Mouse (Mus musculus) hindbrain, embryonic 11.5 days (tissue): ENCODE measurements around the gene Irf2bpl. TPM values are rescaled to one million over a fixed set of nuclear protein-coding genes. Genes with fewer than 3 reads are reported as not detected.

ENCODE experiments used
- ATAC-seq: fragments of 200-750 bp; cut with Nextera tagmentation; 2 replicates; pipeline ENCODE4 v1.8.0; 2017; ENCODE audit warnings: mild to moderate bottlenecking, moderate TSS enrichment, moderate library complexity; ENCODE audit not compliant: low FRiP score
- DNase-seq: peaks from one replicate; pipeline ENCODE4 v3.0.0-alpha.2; 2015; ENCODE audit warnings: low spot score
- H3K27ac ChIP-seq: fragments of 300-500 bp; sonication (generic); 2 replicates; pipeline ENCODE4 v1.5.1; 2014; ENCODE audit warnings: mild to moderate bottlenecking, low read depth, low read length
- H3K27me3 ChIP-seq: fragments of 300-500 bp; sonication (generic); 2 replicates; pipeline ENCODE4 v1.6.1; 2014; ENCODE audit warnings: mild to moderate bottlenecking, low read length, moderate library complexity, mixed read lengths; ENCODE audit not compliant: control insufficient read depth, insufficient read depth
- H3K36me3 ChIP-seq: fragments of 300-500 bp; sonication (generic); 2 replicates; pipeline ENCODE4 v1.6.1; 2014; ENCODE audit warnings: mild to moderate bottlenecking, low read length, moderate library complexity, mixed read lengths; ENCODE audit not compliant: control insufficient read depth, insufficient read depth
- H3K4me1 ChIP-seq: fragments of 300-500 bp; sonication (generic); replicated peaks from 2 replicates; pipeline ENCODE4 v1.6.1; 2014; ENCODE audit warnings: low read length, mixed read lengths; ENCODE audit not compliant: control insufficient read depth, insufficient read depth
- H3K4me2 ChIP-seq: fragments of 300-500 bp; sonication (generic); replicated peaks from 2 replicates; pipeline ENCODE4 v1.6.1; 2014; ENCODE audit warnings: mild to moderate bottlenecking, low read depth, low read length
- H3K4me3 ChIP-seq: fragments of 300-500 bp; sonication (generic); 2 replicates; pipeline ENCODE4 v1.5.1; 2014; ENCODE audit warnings: low read depth, low read length
- H3K9ac ChIP-seq: fragments of 300-500 bp; sonication (generic); 2 replicates; pipeline ENCODE4 v1.6.1; 2014; ENCODE audit warnings: low read depth, low read length
- H3K9me3 ChIP-seq: fragments of 300-500 bp; sonication (generic); 2 replicates; pipeline ENCODE4 v1.6.1; 2016; ENCODE audit warnings: low read length; ENCODE audit not compliant: control insufficient read depth
- WGBS: fragments of 180-500 bp; shearing (Covaris S2); extraction: QIAGEN DNeasy Blood & Tissue Kit; methylation state at CpG from one replicate; pipeline ENCODE4 v1.1.7; 2014; 5-methylcytosine and 5-hydroxymethylcytosine counted together
- polyA plus RNA-seq: library from polyadenylated mRNA; unstranded; fragments of >200 nt; fragmentation: Nextera tagmentation; extraction: Ambion mirVana; gene quantifications from 2 replicates; pipeline ENCODE4 v1.2.1, GENCODE M21; 2014

Irf2bpl gene
- polyA plus RNA-seq, 1 experiment from 2014 or later, result 16.0 TPM

DNA sequence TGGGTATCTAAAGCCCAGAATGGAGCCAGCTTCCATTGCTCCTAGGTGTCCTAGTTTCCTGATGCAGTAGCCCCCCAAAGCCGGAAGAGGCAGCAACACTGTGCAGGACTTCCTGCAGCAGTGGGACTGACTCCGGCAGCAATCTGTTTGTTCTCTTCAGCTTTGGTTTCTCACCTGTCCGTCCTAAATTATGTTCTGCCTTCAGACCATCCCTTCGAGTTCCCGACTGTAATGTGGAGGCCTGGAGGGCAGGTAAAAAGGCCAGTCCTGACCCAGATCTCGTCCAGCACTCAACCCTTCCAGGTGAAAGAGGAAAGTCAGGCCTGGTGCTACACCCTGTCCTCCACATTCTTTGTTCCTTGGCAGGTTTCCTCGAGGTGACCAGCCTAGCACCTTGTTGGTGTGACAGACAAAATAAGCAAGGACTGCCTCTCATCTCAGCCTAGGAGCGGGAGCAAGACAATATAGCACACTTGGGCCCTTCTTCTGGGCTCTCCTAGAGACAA is 6.3 kb upstream of the Irf2bpl start:
- Histone ChIP-seq H3K36me3 (no peaks in the 10 kb centered on the region), H3K4me3 (no peak overlapping the region), H3K9ac (peak overlapping the region; percentile 24; the same call in 1 of the 2 replicates), H3K27me3 (peaks cover 2% of the 10 kb centered on the region; the same call in 1 of the 2 replicates), H3K4me2 (no peak overlapping the region), H3K27ac (peak overlapping the region; percentile 94; the same call in 1 of the 2 replicates), H3K9me3 (no peaks in the 10 kb centered on the region), H3K4me1 (peaks cover 42% of the 10 kb centered on the region)
- WGBS, result 33% methylated on average over 8 of the region's 8 CpGs
- DNase-seq, result peak; percentile 47
- ATAC-seq, result no peak

DNA sequence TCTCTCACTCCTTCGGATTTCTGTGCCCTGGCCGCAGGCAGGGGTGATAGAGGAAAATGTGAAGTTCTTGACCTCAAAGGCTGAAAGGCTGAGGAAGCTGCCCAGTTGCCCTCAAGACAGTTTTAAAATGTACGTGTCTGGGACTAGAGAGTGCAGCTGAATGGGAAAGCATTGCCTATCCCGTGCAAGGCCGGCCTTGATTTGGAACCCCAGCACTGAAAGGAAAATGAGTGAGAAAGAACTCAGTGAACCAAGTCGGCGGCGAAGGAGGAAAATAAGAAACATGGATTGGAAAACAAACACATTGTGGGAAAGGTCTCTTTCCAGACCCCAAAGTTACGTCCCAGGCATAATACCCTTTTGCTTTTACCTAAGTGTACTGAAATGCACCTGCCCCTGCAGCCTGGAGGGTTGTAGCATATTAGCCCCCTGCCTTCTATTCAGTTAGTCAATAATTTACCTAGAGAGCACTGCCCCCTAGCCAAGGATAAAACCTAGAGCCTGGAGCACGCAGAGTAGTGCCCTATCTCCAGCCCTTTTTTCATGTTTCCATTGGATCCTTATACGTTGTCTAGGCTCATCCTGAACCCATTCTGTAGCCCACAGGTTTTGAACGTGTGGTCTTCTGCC is 5.6 kb upstream of the Irf2bpl start:
- no peak for ATAC-seq
- Histone ChIP-seq H3K4me1 (peaks cover 43% of the 10 kb centered on the region), H3K4me2 (no peak overlapping the region), H3K27me3 (peaks cover 2% of the 10 kb centered on the region; the same call in 1 of the 2 replicates), H3K9me3 (no peaks in the 10 kb centered on the region), H3K36me3 (no peaks in the 10 kb centered on the region), H3K4me3 (no peak overlapping the region), H3K9ac (no peak overlapping the region; the same call in 1 of the 2 replicates), H3K27ac (peak overlapping the region; percentile 94; the same call in 1 of the 2 replicates)
- no peak for DNase-seq
- 43% methylated on average over 12 of the region's 12 CpGs for WGBS

DNA sequence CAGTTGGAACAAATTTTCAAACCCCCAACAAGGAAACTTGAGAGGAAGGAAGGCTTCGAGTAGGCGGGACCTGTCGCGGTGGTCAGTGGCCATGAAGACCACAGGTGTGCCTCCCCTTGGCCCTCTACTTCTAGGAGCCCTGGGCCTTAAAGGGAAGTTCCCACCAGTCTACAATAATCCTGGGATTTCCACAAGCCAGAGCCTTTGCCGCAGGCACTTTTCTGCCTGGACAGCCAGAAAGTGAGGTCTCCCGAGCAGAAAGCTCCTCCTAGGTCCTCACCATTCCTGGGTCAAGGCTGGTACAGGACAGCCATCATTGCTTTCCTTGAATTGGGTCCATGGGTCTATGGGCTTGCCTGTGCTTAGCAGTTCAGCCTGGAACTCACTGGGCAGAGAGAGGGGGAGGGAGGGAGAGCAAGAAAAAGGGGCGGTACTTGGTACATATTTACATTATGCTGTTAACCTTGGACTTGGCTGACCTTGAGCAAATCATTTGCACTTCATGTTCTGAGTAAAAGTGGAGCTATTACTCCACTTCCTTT is 4.6 kb upstream of the Irf2bpl start:
- no peak for DNase-seq
- Histone ChIP-seq H3K9ac (peak overlapping the region; percentile 29; the same call in 1 of the 2 replicates), H3K27me3 (peaks cover 2% of the 10 kb centered on the region; the same call in 1 of the 2 replicates), H3K4me2 (no peak overlapping the region), H3K27ac (peak overlapping the region; percentile 48; the same call in 1 of the 2 replicates), H3K9me3 (no peaks in the 10 kb centered on the region), H3K4me1 (peaks cover 42% of the 10 kb centered on the region), H3K36me3 (no peaks in the 10 kb centered on the region), H3K4me3 (no peak overlapping the region)
- ATAC-seq, result no peak
- 21% methylated on average over 7 of the region's 7 CpGs for WGBS

DNA sequence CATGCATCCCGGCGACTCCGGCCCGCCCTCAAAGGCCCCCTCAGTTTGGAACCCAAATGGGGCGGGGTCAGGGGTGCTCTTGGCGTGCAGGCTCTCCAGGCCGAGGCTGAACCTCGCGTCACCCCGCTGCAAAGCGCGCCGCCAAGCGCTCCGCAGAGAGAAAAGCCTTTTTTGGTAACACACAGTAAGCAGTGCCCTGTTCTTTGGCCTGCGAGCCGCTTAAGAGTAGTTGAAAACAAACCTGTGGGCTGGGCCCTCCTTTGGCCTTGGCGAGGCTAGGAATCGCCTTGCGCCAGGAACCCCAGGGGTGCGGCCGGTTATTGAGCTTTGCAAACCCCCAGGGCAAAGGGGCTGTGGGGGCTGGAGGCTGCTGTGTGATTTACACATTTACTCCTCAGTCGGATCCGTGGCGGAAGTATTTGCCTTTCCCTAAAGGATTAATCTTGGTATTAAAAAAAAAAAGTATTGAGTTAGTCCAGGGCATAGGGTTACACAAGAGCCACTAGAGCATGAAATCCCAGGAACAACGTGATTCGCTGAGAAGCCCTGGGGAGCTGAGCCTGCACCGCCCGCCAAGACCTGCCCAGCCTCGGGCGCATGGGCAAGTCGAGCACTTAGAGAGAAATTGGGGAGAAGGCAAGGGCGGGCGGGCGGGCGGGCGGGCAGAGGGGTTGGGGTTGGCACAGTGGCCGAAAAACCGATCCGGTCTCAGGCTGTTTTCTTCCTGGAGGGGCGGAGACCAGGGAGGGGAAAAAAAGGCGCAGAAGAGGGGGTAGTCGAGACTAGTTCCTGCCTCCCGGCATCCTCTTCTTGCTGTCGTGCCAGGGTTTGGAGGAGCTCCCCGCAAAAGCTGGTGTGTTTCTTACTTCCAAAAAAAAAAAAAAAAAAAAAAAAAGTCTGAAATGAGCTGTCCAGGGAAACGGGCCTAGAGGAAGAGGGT is 3.8 kb upstream of the Irf2bpl start:
- ATAC-seq (no peak), DNase-seq (peak; percentile 70)
- WGBS, result 1% methylated on average over 46 of the region's 47 CpGs
- H3K4me3 ChIP-seq, result peak overlapping the region; percentile 17; the same call in 1 of the 2 replicates
- H3K36me3 ChIP-seq, result no peaks in the 10 kb centered on the region
- H3K27me3 ChIP-seq, result peaks cover 2% of the 10 kb centered on the region; the same call in 1 of the 2 replicates
- peak overlapping the region; percentile 37 for H3K4me2 ChIP-seq
- H3K4me1 ChIP-seq, result peaks cover 36% of the 10 kb centered on the region
- H3K9me3 ChIP-seq, result no peaks in the 10 kb centered on the region
- H3K9ac ChIP-seq, result peak overlapping the region; percentile 51; the same call in 1 of the 2 replicates
- peak overlapping the region; percentile 74 for H3K27ac ChIP-seq

DNA sequence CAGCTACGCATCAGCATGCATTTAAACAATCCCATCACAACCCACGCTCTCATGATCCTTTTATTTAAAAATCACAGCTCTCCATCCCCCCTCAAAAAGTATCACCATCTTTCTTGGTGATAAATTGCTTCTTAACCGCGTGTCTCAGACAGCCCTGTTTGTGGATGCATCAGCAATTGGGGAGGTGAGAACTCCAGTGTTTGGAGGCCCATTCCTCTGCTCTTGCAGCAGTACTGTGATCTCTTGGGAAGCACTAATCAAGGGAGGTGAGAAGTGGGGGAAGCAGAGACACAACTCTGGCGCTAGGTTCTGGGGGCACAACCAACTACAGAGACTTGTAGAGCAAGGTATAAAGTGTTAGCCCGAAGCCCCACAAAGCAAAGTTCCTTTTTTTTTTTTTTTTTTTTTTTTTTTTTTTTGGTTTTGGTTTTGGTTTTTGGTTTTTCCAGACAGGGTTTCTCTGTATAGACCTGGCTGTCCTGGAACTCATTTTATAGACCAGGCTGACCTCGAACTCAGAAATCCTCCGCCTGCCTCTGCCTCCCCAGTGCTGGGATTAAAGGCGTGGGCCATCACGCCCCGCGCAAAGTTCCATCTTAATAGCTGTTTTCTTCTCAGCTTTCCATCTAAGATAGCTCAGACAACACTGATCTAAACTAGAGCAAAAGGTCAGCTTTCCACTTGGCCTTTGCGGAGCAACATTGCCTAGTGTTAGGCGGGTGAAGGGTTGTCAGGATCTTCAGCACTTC is 3.0 kb upstream of the Irf2bpl start:
- peak overlapping the region; percentile 37 for H3K4me2 ChIP-seq
- 0 out of 2 replicates have a peak overlapping the region, but pooled peaks have one; percentile 51 for H3K9ac ChIP-seq
- H3K36me3 ChIP-seq, result no peaks in the 10 kb centered on the region
- H3K4me3 ChIP-seq, result no peak overlapping the region
- peaks cover 2% of the 10 kb centered on the region; the same call in 1 of the 2 replicates for H3K27me3 ChIP-seq
- DNase-seq (no peak), ATAC-seq (no peak)
- WGBS, result 31% methylated on average over 14 of the region's 14 CpGs
- no peaks in the 10 kb centered on the region for H3K9me3 ChIP-seq
- H3K4me1 ChIP-seq, result peaks cover 32% of the 10 kb centered on the region
- peak overlapping the region; percentile 74 for H3K27ac ChIP-seq

DNA sequence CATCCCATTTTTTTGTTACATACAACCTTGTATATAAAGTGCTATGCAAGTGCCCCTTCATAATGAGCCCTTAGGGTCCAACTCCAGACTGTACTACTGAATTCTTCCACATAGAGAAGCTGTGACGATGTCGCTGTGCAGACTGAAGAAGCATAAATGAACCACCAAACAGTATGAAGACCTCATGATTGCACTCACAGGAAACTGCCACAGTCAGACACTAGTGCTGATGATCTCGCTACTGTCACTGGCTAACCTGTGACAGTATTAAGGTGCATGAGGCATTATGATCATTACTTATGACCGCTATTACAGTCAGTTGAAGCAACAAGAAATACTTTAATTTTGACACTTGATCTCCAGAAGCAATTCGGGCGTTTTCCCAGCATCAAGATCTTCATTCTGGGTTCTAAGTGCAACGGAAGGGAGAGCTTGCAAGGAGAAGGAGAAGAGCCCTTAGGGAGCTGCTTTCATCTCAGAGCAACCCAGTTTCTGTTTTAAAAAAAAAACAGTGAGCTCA is 1.9 kb upstream of the Irf2bpl start:
- 72% methylated on average over 7 of the region's 7 CpGs for WGBS
- no peak overlapping the region for H3K4me3 ChIP-seq
- H3K27ac ChIP-seq, result no peak overlapping the region
- H3K4me2 ChIP-seq, result no peak overlapping the region
- peaks cover 25% of the 10 kb centered on the region for H3K4me1 ChIP-seq
- peaks cover 2% of the 10 kb centered on the region; the same call in 1 of the 2 replicates for H3K27me3 ChIP-seq
- H3K36me3 ChIP-seq, result no peaks in the 10 kb centered on the region
- no peaks in the 10 kb centered on the region for H3K9me3 ChIP-seq
- DNase-seq (no peak), ATAC-seq (no peak)
- H3K9ac ChIP-seq, result no peak overlapping the region

DNA sequence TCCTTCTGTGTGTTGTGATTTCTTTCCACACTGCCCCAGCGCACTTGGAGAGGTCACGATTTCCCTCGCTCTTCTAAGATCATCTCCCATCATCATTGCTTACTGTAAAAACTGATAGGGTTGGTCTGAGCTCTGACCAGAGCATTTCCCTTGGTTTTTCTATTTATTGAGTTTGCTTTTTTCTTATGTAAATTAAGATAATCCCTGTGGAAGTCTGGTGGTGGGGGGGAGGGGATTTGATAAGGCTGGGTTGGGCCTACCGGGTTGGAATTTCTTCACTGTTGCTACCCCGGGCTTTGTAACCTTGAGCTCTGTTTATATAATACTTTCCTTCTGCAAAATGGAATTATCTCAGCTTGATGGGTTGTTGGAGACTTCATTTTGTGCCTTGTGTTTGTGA is 1.1 kb upstream of the Irf2bpl start:
- ATAC-seq (no peak), DNase-seq (no peak)
- no peaks in the 10 kb centered on the region for H3K9me3 ChIP-seq
- no peaks in the 10 kb centered on the region for H3K36me3 ChIP-seq
- peak overlapping the region; percentile 97; the same call in 1 of the 2 replicates for H3K4me2 ChIP-seq
- H3K4me1 ChIP-seq, result peaks cover 22% of the 10 kb centered on the region
- peak overlapping the region; percentile 99; the same call in 1 of the 2 replicates for H3K27ac ChIP-seq
- H3K4me3 ChIP-seq, result no peak overlapping the region
- no peak overlapping the region for H3K9ac ChIP-seq
- H3K27me3 ChIP-seq, result peaks cover 2% of the 10 kb centered on the region; the same call in 1 of the 2 replicates
- 22% methylated on average over 5 of the region's 5 CpGs for WGBS
